Mouse (Mus musculus): ENCODE measurements around the gene Zdhhc14. TPM values are rescaled to one million over a fixed set of nuclear protein-coding genes. Genes with fewer than 3 reads are reported as not detected.

The Zdhhc14 gene
- total and polyA plus RNA-seq, 3 experiments = 0.34 to 1.3 (median 0.35) TPM

GRCm38 (mm10) chr17:5567943-5568342 is 75.6 kb downstream of the Zdhhc14 start:
- Histone ChIP-seq H3K36me3 (replicated peaks in 1 of 2; ENCODE audit: control insufficient read depth in 1 of 2, insufficient read depth in 1 of 2, low read length in 1 of 2) (no peaks in the 10 kb centered on the region), H3K9me3 (replicated peaks; ENCODE audit: low read length) (peaks cover 2% of the 10 kb centered on the region), H3K27me3 (replicated peaks) (no peaks in the 10 kb centered on the region), H3K4me2 (ENCODE audit: insufficient read depth, low read depth, poor library complexity, severe bottlenecking) (no peak overlapping the region), H3K4me3 (replicated peaks in 1 of 3; ENCODE audit: low read depth in 2 of 3, low read length in 2 of 3, poor library complexity in 1 of 3) (no peak overlapping the region), H3K79me2 (replicated peaks; ENCODE audit: control insufficient read depth, extremely low read depth, insufficient read depth, poor library complexity, severe bottlenecking) (no peaks in the 10 kb centered on the region), H3K9ac (ENCODE audit: insufficient read depth, low read depth) (no peak overlapping the region), H3K4me1 (ENCODE audit: control insufficient read depth in 1 of 2, insufficient read depth in 2 of 2) (peaks cover 31 to 52% of the 10 kb centered on the region in 2 experiments), H3K27ac (ENCODE audit: insufficient read depth, low read depth) (no peak overlapping the region)
- dilution Hi-C loops (cut with MboI; ENCODE audit: extremely low pct_ligation_motif_present, extremely low pct_unique_long_range_greater_than_20kb, low sequenced_read_pairs) (no loop called here), in situ Hi-C loops (cut with MboI; ENCODE audit: low pct_ligation_motif_present, low pct_unique_long_range_greater_than_20kb, low sequenced_read_pairs) (no loop called here)
- no peak for DNase-seq (ENCODE audit: extremely low read depth)
- TF ChIP-seq NRF1 (IDR thresholded peaks at IDR 0.05; ENCODE audit: low read depth, low read length) = no peak
- TF ChIP-seq SIN3A (IDR thresholded peaks at IDR 0.05; ENCODE audit: low read length) = no peak
- TF ChIP-seq EP300 (IDR thresholded peaks at IDR 0.05; ENCODE audit: low read length) = no peak
- TF ChIP-seq MAFK (IDR thresholded peaks at IDR 0.05; ENCODE audit: insufficient replicate concordance, low read length) = no peak
- TF ChIP-seq ZKSCAN1 (IDR thresholded peaks at IDR 0.05; ENCODE audit: borderline replicate concordance, low read depth, low read length) = no peak
- no peak for TF ChIP-seq JUND (conservative IDR thresholded peaks at IDR 0.05; ENCODE audit: low read depth, low read length)
- no peak for TF ChIP-seq UBTF (IDR thresholded peaks at IDR 0.05; ENCODE audit: low read depth, low read length)
- TF ChIP-seq PAX5 (IDR thresholded peaks at IDR 0.05; ENCODE audit: low read length) = no peak
- TF ChIP-seq ELF1 (IDR thresholded peaks at IDR 0.05; ENCODE audit: low read depth, low read length) = no peak
- TF ChIP-seq JUN (IDR thresholded peaks at IDR 0.05; ENCODE audit: insufficient read depth, low read depth, low read length) = no peak
- no peak for TF ChIP-seq USF2 (conservative IDR thresholded peaks at IDR 0.05; ENCODE audit: low read depth, low read length)
- no peak for TF ChIP-seq HCFC1 (IDR thresholded peaks at IDR 0.05; ENCODE audit: low read depth, low read length)
- TF ChIP-seq MXI1 (IDR thresholded peaks at IDR 0.05; ENCODE audit: low read depth, low read length) = no peak
- TF ChIP-seq BHLHE40 (IDR thresholded peaks at IDR 0.05; ENCODE audit: low read depth, low read length) = no peak

- Histone ChIP-seq H3K9me3 (replicated peaks; ENCODE audit: low read length) (no peaks in the 10 kb centered on the region), H3K27ac (ENCODE audit: insufficient read depth, low read depth) (peak overlapping the region; percentile 57), H3K9ac (ENCODE audit: insufficient read depth, low read depth) (peak overlapping the region; percentile 37), H3K4me3 (replicated peaks in 1 of 3; ENCODE audit: low read depth in 2 of 3, low read length in 2 of 3, poor library complexity in 1 of 3) (peak overlapping the region in 2 of 3 experiments; percentile 26 to 29), H3K27me3 (replicated peaks) (no peaks in the 10 kb centered on the region), H3K79me2 (replicated peaks; ENCODE audit: control insufficient read depth, extremely low read depth, insufficient read depth, poor library complexity, severe bottlenecking) (no peaks in the 10 kb centered on the region), H3K36me3 (replicated peaks in 1 of 2; ENCODE audit: control insufficient read depth in 1 of 2, insufficient read depth in 1 of 2, low read length in 1 of 2) (no peaks in the 10 kb centered on the region), H3K4me2 (ENCODE audit: insufficient read depth, low read depth, poor library complexity, severe bottlenecking) (peak overlapping the region; percentile 88), H3K4me1 (ENCODE audit: control insufficient read depth in 1 of 2, insufficient read depth in 2 of 2) (peaks cover 36 to 66% of the 10 kb centered on the region in 2 experiments)
- in situ Hi-C loops (cut with MboI; ENCODE audit: low pct_ligation_motif_present, low pct_unique_long_range_greater_than_20kb, low sequenced_read_pairs) (no loop called here), dilution Hi-C loops (cut with MboI; ENCODE audit: extremely low pct_ligation_motif_present, extremely low pct_unique_long_range_greater_than_20kb, low sequenced_read_pairs) (no loop called here)
- DNase-seq (ENCODE audit: extremely low read depth) = peak; percentile 63
- TF ChIP-seq POLR2A (IDR thresholded peaks at IDR 0.05; ENCODE audit: low read depth, low read length) = no peak; the same call in 1 of the 2 replicates
- no peak for TF ChIP-seq KAT2A (IDR thresholded peaks at IDR 0.05; ENCODE audit: insufficient replicate concordance, low read length)
- TF ChIP-seq ZNF384 (IDR thresholded peaks at IDR 0.05; ENCODE audit: low read depth, low read length) = no peak
- TF ChIP-seq TCF12 (IDR thresholded peaks at IDR 0.05; ENCODE audit: low read depth, low read length) = peak; percentile 46; the same call in 1 of the 2 replicates
- no peak for TF ChIP-seq ZKSCAN1 (IDR thresholded peaks at IDR 0.05; ENCODE audit: borderline replicate concordance, low read depth, low read length)
- TF ChIP-seq PAX5 (IDR thresholded peaks at IDR 0.05; ENCODE audit: low read length) = no peak
- peak; percentile 61 for TF ChIP-seq JUND (conservative IDR thresholded peaks at IDR 0.05; ENCODE audit: low read depth, low read length)
- peak; percentile 76 for TF ChIP-seq EP300 (IDR thresholded peaks at IDR 0.05; ENCODE audit: low read length)
- 0 out of 2 replicates have a peak, but pooled peaks have one; percentile 7 for TF ChIP-seq NELFE (IDR thresholded peaks at IDR 0.05; ENCODE audit: low read depth, low read length)
- no peak for TF ChIP-seq RCOR1 (conservative IDR thresholded peaks at IDR 0.05; ENCODE audit: low read depth, low read length)
- TF ChIP-seq SMC3 (IDR thresholded peaks at IDR 0.05; ENCODE audit: low read depth, low read length) = no peak
- TF ChIP-seq SIN3A (IDR thresholded peaks at IDR 0.05; ENCODE audit: low read length) = peak; percentile 16; the same call in 1 of the 2 replicates
- 0 out of 2 replicates have a peak, but pooled peaks have one; percentile 26 for TF ChIP-seq MAX (IDR thresholded peaks at IDR 0.05; ENCODE audit: low read length)
- 0 out of 2 replicates have a peak, but pooled peaks have one; percentile 26 for TF ChIP-seq CHD2 (IDR thresholded peaks at IDR 0.05; ENCODE audit: low read length)
- TF ChIP-seq MYC (IDR thresholded peaks at IDR 0.05; ENCODE audit: low read depth, low read length) = no peak
- peak; percentile 65 for TF ChIP-seq IRF4 (IDR thresholded peaks at IDR 0.05; ENCODE audit: low read depth, low read length)
- TF ChIP-seq MEF2A (IDR thresholded peaks at IDR 0.05; ENCODE audit: borderline replicate concordance, low read depth, low read length) = peak; percentile 39; the same call in 1 of the 2 replicates
- TF ChIP-seq ELF1 (IDR thresholded peaks at IDR 0.05; ENCODE audit: low read depth, low read length) = peak; percentile 12; the same call in 1 of the 2 replicates
- TF ChIP-seq ETS1 (conservative IDR thresholded peaks at IDR 0.05; ENCODE audit: low read depth, low read length) = peak; percentile 48
- TF ChIP-seq USF1 (IDR thresholded peaks at IDR 0.05; ENCODE audit: low read depth, low read length) = no peak
- 0 out of 2 replicates have a peak, but pooled peaks have one; percentile 12 for TF ChIP-seq TBP (conservative IDR thresholded peaks at IDR 0.05; ENCODE audit: low read depth, low read length)
- TF ChIP-seq UBTF (IDR thresholded peaks at IDR 0.05; ENCODE audit: low read depth, low read length) = no peak
- peak; percentile 71 for TF ChIP-seq NRF1 (IDR thresholded peaks at IDR 0.05; ENCODE audit: low read depth, low read length)
Observed at GRCm38 (mm10) chr17:5569131-5570030, 77.0 kb downstream of the Zdhhc14 start.

Measured in CH12.LX (cell line).